Mouse (Mus musculus): ENCODE data around the gene Fuca1.

Fuca1 gene

DNA sequence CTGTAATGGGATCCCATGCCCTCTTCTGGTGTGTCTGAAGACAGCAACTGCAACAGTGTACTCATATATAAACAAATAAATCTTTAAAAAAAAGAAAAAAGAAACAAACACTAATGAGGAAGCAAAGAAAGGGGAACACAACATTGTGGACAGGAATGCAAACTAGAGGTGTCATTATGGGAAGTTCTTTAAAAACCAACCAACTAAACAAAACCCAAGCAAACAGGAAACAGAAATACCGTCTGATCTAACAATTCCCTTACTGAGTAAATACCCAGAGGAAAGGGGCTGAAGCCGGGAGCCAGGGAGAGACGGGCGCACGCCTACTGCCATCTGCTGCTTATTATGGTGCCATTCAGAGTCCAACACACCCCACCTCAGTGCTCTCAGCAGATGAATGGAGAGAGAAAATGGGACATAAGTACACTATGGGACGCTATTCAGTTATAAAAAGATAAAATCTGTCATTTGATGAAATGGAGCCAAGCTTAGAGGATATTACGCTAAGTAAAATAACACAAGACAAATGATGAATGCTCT, 61.1 kb downstream of the Fuca1 start:
- peak; percentile 84 for DNase-seq (ENCODE audit: low spot score)

GRCm38 (mm10) chr4:135984556-135984955, 64.0 kb downstream of the Fuca1 start:
- no peak for DNase-seq (ENCODE audit: low spot score)

DNA sequence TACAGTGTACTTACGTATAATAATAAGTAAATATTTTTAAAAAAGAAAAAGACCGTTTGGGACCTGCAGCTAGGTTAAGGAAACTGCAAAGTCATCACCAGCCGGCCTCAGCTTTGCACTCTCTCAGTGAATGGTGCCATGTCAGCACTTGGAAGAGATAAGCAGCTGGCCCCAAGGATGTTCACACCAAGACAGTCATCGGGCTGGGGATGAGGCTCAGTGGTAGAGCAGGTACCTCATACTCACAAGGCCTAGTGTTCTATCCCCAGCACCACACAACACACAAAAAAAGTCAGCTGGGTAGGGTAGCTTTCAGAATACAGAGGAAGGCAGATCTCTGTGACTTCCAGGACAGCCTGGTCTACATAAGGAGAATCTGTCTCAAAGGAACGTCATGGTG, 64.7 kb downstream of the Fuca1 start:
- DNase-seq (ENCODE audit: low spot score) = no peak

DNA sequence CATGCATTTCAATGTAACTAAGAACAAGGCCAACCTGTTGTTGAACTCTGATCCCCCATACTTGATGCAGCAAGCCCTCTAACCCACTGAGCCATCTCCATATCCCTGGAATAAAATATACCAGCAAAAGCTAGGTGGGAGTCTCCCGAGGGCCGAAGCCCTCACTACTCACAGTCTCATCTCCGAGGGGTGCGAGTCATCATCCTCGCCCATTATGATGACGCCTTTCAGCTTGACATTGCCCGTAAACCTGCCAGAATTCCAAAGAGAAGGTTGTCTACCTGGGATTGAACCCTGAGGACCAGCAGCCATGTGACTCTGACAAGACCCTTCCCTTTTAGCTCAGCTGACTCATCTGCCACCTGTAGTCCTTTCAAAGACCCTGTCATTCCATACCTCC, 65.2 kb downstream of the Fuca1 start:
- DNase-seq (ENCODE audit: low spot score) = no peak

GRCm38 (mm10) chr4:135986301-135986942, 65.9 kb downstream of the Fuca1 start:
- DNase-seq (ENCODE audit: low spot score) = no peak

GRCm38 (mm10) chr4:135986943-135987710, 66.6 kb downstream of the Fuca1 start, which contains the start of gene Pithd1:
Gene Pithd1 (minus strand): TSS chr4:135987264.
- DNase-seq (ENCODE audit: low spot score) = peak; percentile 93

DNA sequence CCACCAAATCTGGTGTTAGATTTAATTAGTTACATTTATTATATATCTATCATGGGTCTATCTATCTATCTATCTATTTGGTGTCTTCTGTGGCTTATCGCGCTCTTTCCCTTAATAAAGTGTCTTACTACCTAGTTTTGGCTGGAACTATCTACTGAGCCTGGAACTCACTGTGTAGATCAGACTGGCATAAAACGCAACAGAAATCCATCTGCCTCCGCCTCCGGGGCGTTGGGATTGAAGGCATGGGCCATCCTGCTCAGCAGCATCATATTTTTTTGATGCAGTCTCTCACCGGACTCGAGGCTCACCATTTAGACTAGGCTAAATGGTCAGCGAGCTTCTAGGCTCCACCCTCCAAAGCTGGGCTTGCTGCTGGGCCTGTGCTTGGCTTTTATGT, 67.2 kb downstream of the Fuca1 start:
- no peak for DNase-seq (ENCODE audit: low spot score)

Measured in layer of hippocampus, adult 11-12 months (tissue).